Mouse (Mus musculus) erythroblast, embryonic 14.5 days (primary cell): ENCODE measurements around the gene Thsd4.

Source experiments
- GATA1 ChIP-seq: IDR thresholded peaks from 2 replicates; pipeline ENCODE4 v1.6.1; 2012; ENCODE audit warnings: low read length, inconsistent platforms, mixed read lengths
- TAL1 ChIP-seq: IDR thresholded peaks from 3 replicates; pipeline ENCODE4 v1.6.1; 2012; ENCODE audit warnings: low read length, inconsistent platforms, mixed read lengths

GRCm38 (mm10) chr9:60506136-60506535, 15.7 kb downstream of the Thsd4 start:
- no peak for TF ChIP-seq GATA1
- TF ChIP-seq TAL1 = no peak
